In genomic region chr16:20238646-20239045, GRCm38 (mm10) we compare ENCODE assay signal across 25 mouse cellular contexts. TPM values are rescaled to one million over a fixed set of nuclear protein-coding genes. Genes with fewer than 3 reads are reported as not detected.
DNase-seq lines count a peak whose midpoint lies in the region; ATAC-seq and TF ChIP-seq lines count a peak whose summit lies in the region.
"Had no signal": no experiment of that assay in that cellular context is flagged by ENCODE, and none has a peak within 500 bp of the region (broad histone marks: within the 10 kb centered on the region; RNA-seq: fewer than 3 reads in every experiment).

No protein-coding gene starts in this region.

- H3K4me1 ChIP-seq in intestine, embryonic 14.5 days (replicated peaks; ENCODE audit: control insufficient read depth, insufficient read depth, low read length), result no peaks in the 10 kb centered on the region
- no peaks in the 10 kb centered on the region for H3K4me1 ChIP-seq in intestine, embryonic 16.5 days (ENCODE audit: control insufficient read depth, insufficient read depth, low read length)
- peaks cover 8% of the 10 kb centered on the region for H3K4me1 ChIP-seq in cortical plate, adult 2 months (ENCODE audit: control insufficient read depth, insufficient read depth, low read length)
- H3K4me1 ChIP-seq in midbrain, embryonic 11.5 days (ENCODE audit: control insufficient read depth, insufficient read depth, low read length), result peaks cover 10% of the 10 kb centered on the region
- H3K4me1 ChIP-seq: embryonic facial prominence, embryonic 13.5 days; heart, embryonic 10.5 days had no signal

- no peaks in the 10 kb centered on the region for H3K9me3 ChIP-seq in intestine, embryonic 14.5 days (ENCODE audit: control insufficient read depth, low read length)
- no peaks in the 10 kb centered on the region for H3K9me3 ChIP-seq in intestine, embryonic 16.5 days (ENCODE audit: control insufficient read depth, low read length)
- H3K9me3 ChIP-seq in midbrain, embryonic 11.5 days (ENCODE audit: control insufficient read depth, low read length), result no peaks in the 10 kb centered on the region
- H3K9me3 ChIP-seq: embryonic facial prominence, embryonic 13.5 days; forebrain, embryonic 12.5 days; forebrain, embryonic 15.5 days; heart, embryonic 10.5 days; heart, embryonic 13.5 days had no signal

- H3K27ac ChIP-seq in intestine, embryonic 14.5 days (ENCODE audit: low read depth), result no peak overlapping the region
- no peak overlapping the region for H3K27ac ChIP-seq in intestine, embryonic 16.5 days (ENCODE audit: low read length)
- peak overlapping the region; percentile 77 for H3K27ac ChIP-seq in cortical plate, adult 2 months (ENCODE audit: insufficient read depth, low read length)
- no peak overlapping the region for H3K27ac ChIP-seq in midbrain, embryonic 11.5 days (ENCODE audit: low read depth, low read length)
- H3K27ac ChIP-seq: embryonic facial prominence, embryonic 13.5 days; forebrain, embryonic 12.5 days; heart, adult 2 months; heart, embryonic 10.5 days; heart, embryonic 13.5 days; hindbrain, embryonic 14.5 days had no signal

- no peak overlapping the region for H3K9ac ChIP-seq in intestine, embryonic 14.5 days (ENCODE audit: low read length)
- H3K9ac ChIP-seq in intestine, embryonic 16.5 days (ENCODE audit: low read depth, low read length), result no peak overlapping the region
- no peak overlapping the region for H3K9ac ChIP-seq in midbrain, embryonic 11.5 days (ENCODE audit: low read length)
- H3K9ac ChIP-seq: embryonic facial prominence, embryonic 13.5 days; forebrain, embryonic 12.5 days; forebrain, embryonic 15.5 days; heart, embryonic 13.5 days; hindbrain, embryonic 14.5 days had no signal

- no peak for TF ChIP-seq POLR2A in cortical plate, adult 2 months (IDR thresholded peaks at IDR 0.05; ENCODE audit: extremely low read depth, insufficient read depth, low read length)

- WGBS in intestine, embryonic 14.5 days, result 81% methylated on average over 4 of the region's 4 CpGs
- WGBS in intestine, embryonic 16.5 days, result 74% methylated on average over 4 of the region's 4 CpGs
- WGBS in midbrain, embryonic 11.5 days, result 90% methylated on average over 4 of the region's 4 CpGs

- no peak overlapping the region for H3K4me2 ChIP-seq in intestine, embryonic 14.5 days (ENCODE audit: low read length)
- no peak overlapping the region for H3K4me2 ChIP-seq in intestine, embryonic 16.5 days (ENCODE audit: low read depth, low read length)
- H3K4me2 ChIP-seq in midbrain, embryonic 11.5 days, result no peak overlapping the region
- H3K4me2 ChIP-seq: embryonic facial prominence, embryonic 13.5 days; forebrain, embryonic 12.5 days; forebrain, embryonic 15.5 days; heart, embryonic 13.5 days; hindbrain, embryonic 14.5 days had no signal

- peak; percentile 33 for DNase-seq in intestine, embryonic 14.5 days (ENCODE audit: low spot score)
- DNase-seq in brain, adult 2 months (ENCODE audit: low read depth, low spot score), result peak; percentile 73
- no peak for DNase-seq in midbrain, embryonic 11.5 days (ENCODE audit: low spot score, missing footprints)
- DNase-seq in gastrocnemius, adult 8-10 months (ENCODE audit: low spot score in 2 of 2), result no peak
- DNase-seq: adrenal gland, adult 2 months; adrenal gland, postnatal 14 days; cerebellum, postnatal 14 days; gastrocnemius, postnatal 10 days; gastrocnemius, postnatal 36 days; heart, adult 2 months; heart, postnatal 14 days; heart, postnatal 4 days had no signal

- H3K36me3 ChIP-seq in intestine, embryonic 14.5 days (ENCODE audit: control insufficient read depth, insufficient read depth, low read length), result peaks cover 4% of the 10 kb centered on the region
- no peaks in the 10 kb centered on the region for H3K36me3 ChIP-seq in intestine, embryonic 16.5 days (ENCODE audit: control insufficient read depth, insufficient read depth, low read length)
- H3K36me3 ChIP-seq in midbrain, embryonic 11.5 days (ENCODE audit: control insufficient read depth, insufficient read depth, low read length), result peaks cover 3% of the 10 kb centered on the region; the same call in 1 of the 2 replicates

- H3K27me3 ChIP-seq in intestine, embryonic 14.5 days (replicated peaks; ENCODE audit: control insufficient read depth, insufficient read depth, low read length), result 0 out of 2 replicates have a peak, but pooled peaks cover 3% of the 10 kb centered on the region
- H3K27me3 ChIP-seq in intestine, embryonic 16.5 days (replicated peaks; ENCODE audit: control insufficient read depth, insufficient read depth, low read length), result 0 out of 2 replicates have a peak, but pooled peaks cover 3% of the 10 kb centered on the region
- H3K27me3 ChIP-seq in midbrain, embryonic 11.5 days (ENCODE audit: control insufficient read depth, insufficient read depth, low read length), result no peaks in the 10 kb centered on the region
- H3K27me3 ChIP-seq: forebrain, embryonic 15.5 days had no signal

- H3K4me3 ChIP-seq in intestine, embryonic 14.5 days (ENCODE audit: low read depth, low read length), result no peak overlapping the region
- H3K4me3 ChIP-seq in intestine, embryonic 16.5 days (ENCODE audit: low read length), result no peak overlapping the region
- no peak overlapping the region; the same call in 1 of the 2 replicates for H3K4me3 ChIP-seq in cortical plate, adult 2 months (ENCODE audit: insufficient read depth, low read length)
- H3K4me3 ChIP-seq in midbrain, embryonic 11.5 days (ENCODE audit: low read depth, low read length), result no peak overlapping the region
- H3K4me3 ChIP-seq: embryonic facial prominence, embryonic 13.5 days; erythroblast, embryonic 14.5 days; forebrain, embryonic 12.5 days; forebrain, embryonic 15.5 days; heart, adult 2 months; heart, embryonic 10.5 days; heart, embryonic 13.5 days had no signal

- TF ChIP-seq CTCF in cortical plate, adult 2 months (IDR thresholded peaks at IDR 0.05; ENCODE audit: extremely low read depth, insufficient read depth, low read length), result no peak

- no peak for ATAC-seq in intestine, embryonic 14.5 days (replicated peaks; ENCODE audit: low FRiP score, low TSS enrichment, low read depth)
- ATAC-seq in intestine, embryonic 16.5 days, result no peak
- ATAC-seq in midbrain, embryonic 11.5 days (ENCODE audit: low FRiP score), result no peak
- ATAC-seq: CD4-positive, CD25-positive, alpha-beta regulatory T cell, adult 4 months; forebrain, embryonic 15.5 days; hindbrain, postnatal 0 days; inflammation-experienced regulatory T-cells, adult 6 months had no signal

RNA-seq across cellular contexts. Expression of gene Map6d1, which starts 2.5 kb away (rescaled TPM):
- 0.51 and 0.87 TPM in 2 replicates for polyA plus RNA-seq in intestine, embryonic 14.5 days (2014; fragmentation: Nextera tagmentation; extraction: Ambion mirVana)
- 0.31 and 0.38 TPM in 2 replicates for polyA plus RNA-seq in intestine, embryonic 16.5 days (2015; fragmentation: Nextera tagmentation; extraction: Ambion mirVana)
- 81.0 and 88.3 TPM in 2 replicates for polyA plus RNA-seq in cortical plate, adult 2 months (2012; rRNA removed)
- 1.4 and 2.1 TPM in 2 replicates for polyA plus RNA-seq in midbrain, embryonic 11.5 days (2014; fragmentation: Nextera tagmentation; extraction: Ambion mirVana)
- total RNA-seq in gastrocnemius, adult 8-10 months (2022), result under 1 TPM; 0.24 to 0.53 (median 0.46) TPM
- total RNA-seq: granulocyte monocyte progenitor cell, adult 5-6 weeks had no signal

Comparison
In these comparisons a context has a peak if more than half of its experiments do, and no peak if none do; other contexts are left out.
1. DNase-seq: peak in intestine, embryonic 14.5 days (single experiment) and brain, adult 2 months (single experiment); none in midbrain, embryonic 11.5 days (single experiment) and gastrocnemius, adult 8-10 months (0 of 2).
2. RNA of gene Map6d1, which starts 2.5 kb away (polyA plus RNA-seq): 81.0 to 88.3 TPM in cortical plate, adult 2 months; 1.4 to 2.1 TPM in midbrain, embryonic 11.5 days, 0.51 to 0.87 TPM in intestine, embryonic 14.5 days and 0.31 to 0.38 TPM in intestine, embryonic 16.5 days; every median in the first group is over 10 times any median in the second.